Mouse (Mus musculus) heart, postnatal 4 days (tissue): ENCODE results near the gene Adgrg3. TPM values are rescaled to one million over a fixed set of nuclear protein-coding genes. Genes with fewer than 3 reads are reported as not detected.

Source experiments
- DNase-seq: peaks from one replicate; pipeline ENCODE4 v3.0.0; 2021
- total RNA-seq, 2 experiments: library from RNA; stranded (reverse); gene quantifications; 2 replicates each; pipeline ENCODE4 v1.2.3; 2021

Gene Adgrg3
- total RNA-seq, 2 experiments from 2014 or later: 3.3 to 3.8 TPM

GRCm38 (mm10) chr8:95081650-95082049, 64.2 kb downstream of the Adgrg3 start:
- DNase-seq: no peak

- DNase-seq: no peak
Observed at GRCm38 (mm10) chr8:95084261-95084660, 66.8 kb downstream of the Adgrg3 start.

- no peak for DNase-seq
Observed at GRCm38 (mm10) chr8:95084744-95085431, 67.4 kb downstream of the Adgrg3 start.

GRCm38 (mm10) chr8:95085432-95086141, 68.1 kb downstream of the Adgrg3 start:
- no peak for DNase-seq

GRCm38 (mm10) chr8:95093574-95093973, 76.1 kb downstream of the Adgrg3 start:
- peak; percentile 38 for DNase-seq

Other genes with a start within 250 kb of the Adgrg3 start
- gene Cx3cl1, start 245.7 kb upstream of the Adgrg3 start, total RNA-seq: 1 to 10 TPM; 4.1 to 4.5 TPM
- under 1 TPM in 1 of 2 experiments, not detected in 1; 0.60 TPM for gene Ccl17, start 207.2 kb upstream of the Adgrg3 start, total RNA-seq
- 100 to 1,000 TPM; 237 to 239 TPM for gene Coq9, start 179.4 kb upstream of the Adgrg3 start, total RNA-seq
- 10 to 100 TPM; 84.5 to 91.1 TPM for gene Ciapin1, start 179.3 kb upstream of the Adgrg3 start, total RNA-seq
- 10 to 100 TPM; 63.3 to 74.8 TPM for gene Polr2c, start 160.2 kb upstream of the Adgrg3 start, total RNA-seq
- 10 to 100 TPM; 34.2 to 39.5 TPM for gene Dok4, start 141.4 kb upstream of the Adgrg3 start, total RNA-seq
- gene Ccdc102a, start 99.6 kb upstream of the Adgrg3 start, total RNA-seq: 10 to 100 TPM; 18.1 to 19.4 TPM
- gene Adgrg5, start 94.0 kb upstream of the Adgrg3 start, total RNA-seq: under 1 TPM; 0.12 to 0.50 TPM
- 10 to 100 TPM; 22.7 to 25.6 TPM for gene Adgrg1, start 42.9 kb upstream of the Adgrg3 start, total RNA-seq
- not detected for gene Drc7, start 37.4 kb downstream of the Adgrg3 start, total RNA-seq
- gene Katnb1, start 63.5 kb downstream of the Adgrg3 start, total RNA-seq: 10 to 100 TPM; 13.0 to 15.0 TPM
- gene Kifc3, start 185.1 kb downstream of the Adgrg3 start, total RNA-seq: 10 to 100 TPM; 61.4 to 63.9 TPM